Mouse (Mus musculus): ENCODE measurements around the gene Styx. TPM values are rescaled to one million over a fixed set of nuclear protein-coding genes. Genes with fewer than 3 reads are reported as not detected.
A peak's percentile ranks its signal among the peaks of the same experiment; 100 is the strongest.

The Styx gene
- polyA plus RNA-seq (2015; fragmentation: Nextera tagmentation; extraction: Ambion mirVana): 57.5 and 61.9 TPM in 2 replicates

DNA sequence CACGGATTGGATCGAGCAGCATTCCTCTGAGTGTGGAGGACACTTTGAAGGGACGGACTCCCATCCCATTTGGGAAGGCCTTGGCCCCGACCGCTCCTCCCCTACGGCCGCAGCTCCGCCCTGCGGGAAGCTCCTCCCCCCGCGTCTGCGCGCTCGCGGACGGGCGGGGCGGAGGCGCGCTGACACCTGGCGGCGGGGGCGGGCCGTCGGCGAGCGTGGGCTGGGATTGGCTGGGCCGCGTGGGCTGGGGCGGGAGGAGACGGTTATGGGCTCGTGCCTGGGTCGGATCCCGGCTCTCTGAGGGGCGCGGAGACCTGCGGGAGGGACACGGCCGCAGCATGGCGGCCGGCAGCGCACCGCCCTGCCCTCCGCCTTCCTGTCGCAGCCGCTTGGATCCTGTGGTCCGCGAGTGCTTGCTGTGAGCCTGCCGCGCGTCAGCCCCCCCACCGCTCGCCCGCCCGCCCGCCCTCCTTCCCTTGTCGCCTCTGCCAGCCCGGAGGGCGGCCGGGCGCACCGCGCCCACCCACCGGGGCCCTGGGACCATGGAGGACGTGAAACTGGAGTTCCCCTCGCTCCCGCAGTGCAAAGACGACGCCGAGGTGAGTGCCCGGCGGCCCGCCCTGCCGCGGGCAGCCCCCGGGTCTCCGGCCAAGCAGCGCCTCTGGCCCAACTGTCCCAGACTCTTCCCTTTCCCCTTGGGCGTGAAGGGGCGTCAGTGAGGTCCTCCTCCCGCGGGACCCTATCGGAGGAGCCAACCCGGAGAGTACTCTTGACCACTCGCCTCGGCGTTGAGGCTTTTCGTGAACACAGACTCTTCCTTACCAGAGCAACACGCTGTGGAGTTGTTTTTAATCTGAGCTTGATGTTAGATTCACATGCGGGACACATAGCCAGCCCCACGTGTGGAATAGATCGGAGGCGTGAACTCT, at the start of gene Styx:
Gene Styx (plus strand): TSS at position 163 of the 929 bp plus-strand sequence.
- peak within 1 kb of the TSS; percentile 91 for H3K4me3 ChIP-seq (ENCODE audit: low read length)
- peak within 1 kb of the TSS; percentile 63 for H3K4me2 ChIP-seq (ENCODE audit: low read depth, low read length)
- peaks cover 15% of the 10 kb centered on the region for H3K36me3 ChIP-seq (ENCODE audit: control insufficient read depth, insufficient read depth, low read length)
- H3K27ac ChIP-seq (ENCODE audit: low read length): peak within 1 kb of the TSS; percentile 75
- no peaks in the 10 kb centered on the region for H3K27me3 ChIP-seq (ENCODE audit: control insufficient read depth, insufficient read depth, low read depth, low read length)
- ATAC-seq (ENCODE audit: low read depth): peak; percentile 99
- no peaks in the 10 kb centered on the region for H3K9me3 ChIP-seq (ENCODE audit: control insufficient read depth, low read length)
- H3K4me1 ChIP-seq (replicated peaks; ENCODE audit: control insufficient read depth, insufficient read depth, low read length): no peaks in the 10 kb centered on the region; the same call in 1 of the 2 replicates
- H3K9ac ChIP-seq (ENCODE audit: low read length): peak within 1 kb of the TSS; percentile 88
- WGBS: under 1% methylated on average over 58 of the region's 93 CpGs

DNA sequence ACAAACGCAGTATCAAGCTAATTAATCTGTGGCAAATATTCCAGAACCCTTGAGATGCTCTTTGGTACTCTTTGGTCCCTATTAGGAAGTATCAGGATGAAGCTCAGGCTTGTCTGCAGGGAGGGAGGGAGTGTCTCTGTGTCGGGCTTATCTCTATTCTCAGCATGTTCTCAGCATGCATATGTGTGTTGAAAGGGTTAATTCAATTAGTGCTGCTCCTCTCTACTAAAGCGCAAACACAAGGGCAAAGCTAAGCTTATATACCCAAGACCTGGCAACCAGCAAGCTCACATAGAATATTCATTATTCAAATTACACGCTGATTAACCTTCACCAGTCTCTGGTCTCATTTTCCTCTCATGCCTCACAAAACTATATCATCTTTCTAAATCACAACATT, 47.0 kb upstream of the Styx start:
- no peak for ATAC-seq (ENCODE audit: low read depth)
- no peaks in the 10 kb centered on the region for H3K27me3 ChIP-seq (ENCODE audit: control insufficient read depth, insufficient read depth, low read depth, low read length)
- H3K9ac ChIP-seq (ENCODE audit: low read length): no peak overlapping the region
- H3K36me3 ChIP-seq (ENCODE audit: control insufficient read depth, insufficient read depth, low read length): 0 out of 2 replicates have a peak, but pooled peaks cover 2% of the 10 kb centered on the region
- 59% methylated on average over 4 of the region's 4 CpGs for WGBS
- no peak overlapping the region for H3K4me2 ChIP-seq (ENCODE audit: low read depth, low read length)
- no peaks in the 10 kb centered on the region for H3K4me1 ChIP-seq (replicated peaks; ENCODE audit: control insufficient read depth, insufficient read depth, low read length)
- H3K9me3 ChIP-seq (ENCODE audit: control insufficient read depth, low read length): no peaks in the 10 kb centered on the region
- H3K27ac ChIP-seq (ENCODE audit: low read length): no peak overlapping the region
- H3K4me3 ChIP-seq (ENCODE audit: low read length): no peak overlapping the region

DNA sequence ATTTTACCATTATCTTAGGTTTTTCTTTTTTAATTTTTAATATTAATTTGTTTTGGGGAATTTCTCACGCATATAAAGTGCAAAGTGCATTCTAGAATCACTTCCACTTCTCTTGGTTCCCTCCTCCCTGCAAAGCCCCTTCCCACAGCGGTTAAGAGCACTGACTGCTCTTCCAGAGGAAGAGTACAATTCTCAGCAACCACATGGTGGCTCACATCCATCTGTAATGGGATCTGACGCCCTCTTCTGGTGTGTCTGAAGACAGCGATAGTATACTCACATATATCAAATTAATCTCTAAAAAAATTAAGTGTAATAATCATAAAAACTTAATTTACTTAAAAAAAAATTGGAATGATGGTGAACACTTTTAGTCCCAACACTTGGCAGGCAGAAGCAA, 46.5 kb upstream of the Styx start:
- Histone ChIP-seq H3K27me3 (ENCODE audit: control insufficient read depth, insufficient read depth, low read depth, low read length) (no peaks in the 10 kb centered on the region), H3K27ac (ENCODE audit: low read length) (no peak overlapping the region), H3K4me1 (replicated peaks; ENCODE audit: control insufficient read depth, insufficient read depth, low read length) (no peaks in the 10 kb centered on the region), H3K36me3 (ENCODE audit: control insufficient read depth, insufficient read depth, low read length) (0 out of 2 replicates have a peak, but pooled peaks cover 2% of the 10 kb centered on the region), H3K4me2 (ENCODE audit: low read depth, low read length) (no peak overlapping the region), H3K4me3 (ENCODE audit: low read length) (no peak overlapping the region), H3K9ac (ENCODE audit: low read length) (no peak overlapping the region), H3K9me3 (ENCODE audit: control insufficient read depth, low read length) (no peaks in the 10 kb centered on the region)
- no peak for ATAC-seq (ENCODE audit: low read depth)
- WGBS: 72% methylated on average over 4 of the region's 4 CpGs

GRCm38 (mm10) chr14:45305852-45306251, 45.0 kb upstream of the Styx start:
- Histone ChIP-seq H3K9me3 (ENCODE audit: control insufficient read depth, low read length) (no peaks in the 10 kb centered on the region), H3K36me3 (ENCODE audit: control insufficient read depth, insufficient read depth, low read length) (0 out of 2 replicates have a peak, but pooled peaks cover 2% of the 10 kb centered on the region), H3K27ac (ENCODE audit: low read length) (no peak overlapping the region), H3K9ac (ENCODE audit: low read length) (no peak overlapping the region), H3K4me2 (ENCODE audit: low read depth, low read length) (no peak overlapping the region), H3K27me3 (ENCODE audit: control insufficient read depth, insufficient read depth, low read depth, low read length) (no peaks in the 10 kb centered on the region), H3K4me3 (ENCODE audit: low read length) (no peak overlapping the region), H3K4me1 (replicated peaks; ENCODE audit: control insufficient read depth, insufficient read depth, low read length) (peaks cover 4% of the 10 kb centered on the region)
- ATAC-seq (ENCODE audit: low read depth): no peak
- 91% methylated on average over 5 of the region's 5 CpGs for WGBS

DNA sequence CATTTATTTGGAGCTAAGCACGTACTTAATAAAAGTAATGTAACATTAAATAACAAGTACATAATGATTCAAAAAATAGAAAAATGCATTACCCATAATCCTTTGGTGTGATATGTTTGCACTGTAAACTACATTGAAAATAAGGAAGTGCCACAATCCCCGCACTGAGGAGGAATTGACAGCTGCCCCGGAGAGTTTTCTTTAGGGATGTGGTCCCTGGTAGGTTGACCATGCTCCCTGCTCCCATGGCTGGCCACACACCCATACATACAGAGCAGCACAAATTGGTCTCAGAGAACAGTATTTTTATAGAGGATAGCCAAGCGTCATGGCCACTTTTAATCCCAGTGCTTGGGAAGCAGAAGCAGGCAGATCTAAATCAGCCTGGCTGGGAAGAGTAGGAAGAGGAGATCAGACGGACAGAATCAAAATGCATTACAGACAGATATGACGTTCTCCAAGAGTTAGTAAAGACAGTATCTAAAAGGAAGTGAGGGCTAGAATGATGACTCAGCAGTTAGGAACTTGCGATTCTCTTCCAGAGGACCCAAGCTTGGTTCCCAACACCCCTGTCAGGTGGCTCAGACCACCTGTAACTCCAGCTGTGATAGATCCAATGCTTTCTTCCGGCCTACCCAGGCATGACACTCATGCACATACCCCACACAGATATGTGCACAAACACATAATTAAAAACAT, 43.1 kb upstream of the Styx start:
- Histone ChIP-seq H3K27ac (ENCODE audit: low read length) (no peak overlapping the region), H3K9me3 (ENCODE audit: control insufficient read depth, low read length) (no peaks in the 10 kb centered on the region), H3K36me3 (ENCODE audit: control insufficient read depth, insufficient read depth, low read length) (0 out of 2 replicates have a peak, but pooled peaks cover 2% of the 10 kb centered on the region), H3K4me2 (ENCODE audit: low read depth, low read length) (no peak overlapping the region), H3K27me3 (ENCODE audit: control insufficient read depth, insufficient read depth, low read depth, low read length) (no peaks in the 10 kb centered on the region), H3K4me3 (ENCODE audit: low read length) (no peak overlapping the region), H3K4me1 (replicated peaks; ENCODE audit: control insufficient read depth, insufficient read depth, low read length) (peaks cover 4% of the 10 kb centered on the region), H3K9ac (ENCODE audit: low read length) (no peak overlapping the region)
- WGBS: 90% methylated on average over 8 of the region's 8 CpGs
- no peak for ATAC-seq (ENCODE audit: low read depth)

DNA sequence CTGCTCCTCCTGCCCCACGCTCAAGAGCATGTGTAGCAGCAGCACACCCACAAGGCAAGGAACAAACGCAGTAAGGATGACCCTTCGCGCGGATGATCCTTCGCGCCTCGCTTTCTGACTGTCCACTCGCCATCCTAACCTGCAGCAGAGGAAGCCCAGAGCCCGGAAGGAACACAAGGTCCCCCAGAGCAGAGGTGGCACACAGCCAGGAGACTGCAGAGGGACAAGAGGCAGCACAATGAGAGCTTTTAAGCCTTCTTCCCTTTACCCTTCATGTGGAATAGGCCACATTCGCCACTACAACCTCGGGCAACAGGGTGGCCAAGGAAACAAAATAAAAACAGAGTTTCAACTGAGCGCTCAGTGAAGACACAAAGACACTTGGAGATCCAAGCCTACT, 41.2 kb upstream of the Styx start:
- no peaks in the 10 kb centered on the region for H3K36me3 ChIP-seq (ENCODE audit: control insufficient read depth, insufficient read depth, low read length)
- ATAC-seq (ENCODE audit: low read depth): no peak; the same call in 1 of the 2 replicates
- no peaks in the 10 kb centered on the region for H3K9me3 ChIP-seq (ENCODE audit: control insufficient read depth, low read length)
- H3K4me3 ChIP-seq (ENCODE audit: low read length): no peak overlapping the region
- no peak overlapping the region for H3K27ac ChIP-seq (ENCODE audit: low read length)
- H3K27me3 ChIP-seq (ENCODE audit: control insufficient read depth, insufficient read depth, low read depth, low read length): no peaks in the 10 kb centered on the region
- H3K9ac ChIP-seq (ENCODE audit: low read length): no peak overlapping the region
- WGBS: 83% methylated on average over 13 of the region's 13 CpGs
- H3K4me1 ChIP-seq (replicated peaks; ENCODE audit: control insufficient read depth, insufficient read depth, low read length): peaks cover 6% of the 10 kb centered on the region
- H3K4me2 ChIP-seq (ENCODE audit: low read depth, low read length): no peak overlapping the region

DNA sequence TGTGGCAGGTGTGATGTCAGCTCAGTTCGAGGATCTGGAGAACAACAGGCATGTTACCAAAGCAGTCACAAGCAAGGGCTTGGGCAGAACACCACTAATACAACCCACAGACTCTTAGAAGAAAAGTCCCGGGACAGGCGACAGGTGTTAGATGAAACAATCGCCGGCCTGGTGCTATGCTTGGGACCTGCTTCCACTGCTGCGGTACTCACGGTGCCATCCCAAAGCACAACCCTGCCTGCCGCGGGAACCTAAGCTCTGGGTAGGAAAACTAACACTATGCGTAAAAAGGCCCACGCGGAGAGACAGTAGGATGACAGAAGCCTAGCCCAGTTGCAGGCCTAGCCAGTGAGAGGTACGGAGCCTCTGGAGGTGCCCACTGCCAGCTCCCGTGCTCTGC, 40.8 kb upstream of the Styx start:
- H3K4me1 ChIP-seq (replicated peaks; ENCODE audit: control insufficient read depth, insufficient read depth, low read length): peaks cover 7% of the 10 kb centered on the region
- H3K27me3 ChIP-seq (ENCODE audit: control insufficient read depth, insufficient read depth, low read depth, low read length): no peaks in the 10 kb centered on the region
- no peak overlapping the region for H3K27ac ChIP-seq (ENCODE audit: low read length)
- no peaks in the 10 kb centered on the region for H3K36me3 ChIP-seq (ENCODE audit: control insufficient read depth, insufficient read depth, low read length)
- 91% methylated on average over 14 of the region's 14 CpGs for WGBS
- no peak overlapping the region for H3K4me2 ChIP-seq (ENCODE audit: low read depth, low read length)
- H3K4me3 ChIP-seq (ENCODE audit: low read length): no peak overlapping the region
- ATAC-seq (ENCODE audit: low read depth): no peak
- H3K9me3 ChIP-seq (ENCODE audit: control insufficient read depth, low read length): no peaks in the 10 kb centered on the region
- no peak overlapping the region for H3K9ac ChIP-seq (ENCODE audit: low read length)

GRCm38 (mm10) chr14:45316927-45317326, 34.0 kb upstream of the Styx start:
- 62% methylated on average over 5 of the region's 5 CpGs for WGBS
- Histone ChIP-seq H3K36me3 (ENCODE audit: control insufficient read depth, insufficient read depth, low read length) (no peaks in the 10 kb centered on the region), H3K4me1 (replicated peaks; ENCODE audit: control insufficient read depth, insufficient read depth, low read length) (peaks cover 16% of the 10 kb centered on the region), H3K4me2 (ENCODE audit: low read depth, low read length) (peak overlapping the region; percentile 84), H3K4me3 (ENCODE audit: low read length) (peak overlapping the region; percentile 81), H3K9ac (ENCODE audit: low read length) (peak overlapping the region; percentile 87; the same call in 1 of the 2 replicates), H3K9me3 (ENCODE audit: control insufficient read depth, low read length) (no peaks in the 10 kb centered on the region), H3K27me3 (ENCODE audit: control insufficient read depth, insufficient read depth, low read depth, low read length) (no peaks in the 10 kb centered on the region), H3K27ac (ENCODE audit: low read length) (no peak overlapping the region)
- no peak for ATAC-seq (ENCODE audit: low read depth)

- H3K27me3 ChIP-seq (ENCODE audit: control insufficient read depth, insufficient read depth, low read depth, low read length): no peaks in the 10 kb centered on the region
- H3K27ac ChIP-seq (ENCODE audit: low read length): peak overlapping the region; percentile 88
- H3K9me3 ChIP-seq (ENCODE audit: control insufficient read depth, low read length): no peaks in the 10 kb centered on the region
- H3K36me3 ChIP-seq (ENCODE audit: control insufficient read depth, insufficient read depth, low read length): no peaks in the 10 kb centered on the region
- under 1% methylated on average over 36 of the region's 38 CpGs for WGBS
- peak overlapping the region; percentile 84 for H3K4me2 ChIP-seq (ENCODE audit: low read depth, low read length)
- H3K4me1 ChIP-seq (replicated peaks; ENCODE audit: control insufficient read depth, insufficient read depth, low read length): peaks cover 16% of the 10 kb centered on the region
- peak; percentile 4; the same call in 1 of the 2 replicates for ATAC-seq (ENCODE audit: low read depth)
- H3K9ac ChIP-seq (ENCODE audit: low read length): peak overlapping the region; percentile 87
- H3K4me3 ChIP-seq (ENCODE audit: low read length): peak overlapping the region; percentile 81
Measured at GRCm38 (mm10) chr14:45317921-45318411, 32.9 kb upstream of the Styx start.

All from lung, embryonic 16.5 days (tissue).